Mouse (Mus musculus) heart, embryonic 14.5 days (tissue): ENCODE measurements at regions not wholly inside any gene's neighbourhood (a gene's known extent, or its start where the extent isn't known, plus 50 kb on each side); places are given as distances from the start of the nearest gene placed in this dataset.

Experiments used
- ATAC-seq: fragments of 200-750 bp; cut with Nextera tagmentation; 2 replicates; pipeline ENCODE4 v1.8.0; 2017; ENCODE audit warnings: low read depth, moderate TSS enrichment; ENCODE audit not compliant: insufficient number of reproducible peaks, insufficient read depth, low FRiP score
- H3K27ac ChIP-seq, 2 experiments: fragments of 200-500 bp in 1 of 2; fragments of 300-500 bp in 1 of 2; sonication (generic) in 1 of 2; replicated peaks in 1 of 2; 2 replicates each; pipeline ENCODE4 v1.5.1; 2012 to 2014; ENCODE audit warnings: low read depth in 2 of 2, low read length in 2 of 2, control low read depth in 1 of 2, mild to moderate bottlenecking in 1 of 2, mixed read lengths in 1 of 2; ENCODE audit not compliant: control insufficient read depth in 1 of 2, insufficient read depth in 1 of 2
- H3K27me3 ChIP-seq: fragments of 300-500 bp; sonication (generic); 2 replicates; pipeline ENCODE4 v1.6.1; 2014; ENCODE audit warnings: mild to moderate bottlenecking, low read length, control low read depth; ENCODE audit not compliant: control insufficient read depth, insufficient read depth
- H3K36me3 ChIP-seq: fragments of 300-500 bp; sonication (generic); 2 replicates; pipeline ENCODE4 v1.6.1; 2014; ENCODE audit warnings: mild to moderate bottlenecking, control low read depth, low read length, mixed read lengths; ENCODE audit not compliant: control insufficient read depth, insufficient read depth
- H3K4me1 ChIP-seq, 2 experiments: fragments of 200-500 bp in 1 of 2; fragments of 300-500 bp in 1 of 2; sonication (generic) in 1 of 2; 2 replicates each; pipeline ENCODE4 v1.6.1; 2012 to 2014; ENCODE audit warnings: low read length in 2 of 2, control low read depth in 1 of 2, mixed read lengths in 1 of 2; ENCODE audit not compliant: control insufficient read depth in 2 of 2, insufficient read depth in 2 of 2
- H3K4me2 ChIP-seq: fragments of 300-500 bp; sonication (generic); 2 replicates; pipeline ENCODE4 v1.6.1; 2014; ENCODE audit warnings: mild to moderate bottlenecking, low read length
- H3K4me3 ChIP-seq, 2 experiments: fragments of 200-500 bp in 1 of 2; fragments of 300-500 bp in 1 of 2; sonication (generic) in 1 of 2; 2 replicates each; pipeline ENCODE4 v1.5.1; 2012 to 2014; ENCODE audit warnings: low read length in 2 of 2, mild to moderate bottlenecking in 2 of 2, control low read depth in 1 of 2, low read depth in 1 of 2, moderate library complexity in 1 of 2; ENCODE audit not compliant: control insufficient read depth in 1 of 2, insufficient read depth in 1 of 2
- H3K9ac ChIP-seq: fragments of 300-500 bp; sonication (generic); 2 replicates; pipeline ENCODE4 v1.6.1; 2014; ENCODE audit warnings: mild to moderate bottlenecking, low read length
- H3K9me3 ChIP-seq: fragments of 300-500 bp; sonication (generic); 2 replicates; pipeline ENCODE4 v1.6.1; 2016; ENCODE audit warnings: low read length, control low read depth; ENCODE audit not compliant: control insufficient read depth
- WGBS: fragments of 180-500 bp; shearing (Covaris S2); extraction: QIAGEN DNeasy Blood & Tissue Kit; methylation state at CpG from one replicate; pipeline ENCODE4 v1.1.7; 2014; 5-methylcytosine and 5-hydroxymethylcytosine counted together

DNA sequence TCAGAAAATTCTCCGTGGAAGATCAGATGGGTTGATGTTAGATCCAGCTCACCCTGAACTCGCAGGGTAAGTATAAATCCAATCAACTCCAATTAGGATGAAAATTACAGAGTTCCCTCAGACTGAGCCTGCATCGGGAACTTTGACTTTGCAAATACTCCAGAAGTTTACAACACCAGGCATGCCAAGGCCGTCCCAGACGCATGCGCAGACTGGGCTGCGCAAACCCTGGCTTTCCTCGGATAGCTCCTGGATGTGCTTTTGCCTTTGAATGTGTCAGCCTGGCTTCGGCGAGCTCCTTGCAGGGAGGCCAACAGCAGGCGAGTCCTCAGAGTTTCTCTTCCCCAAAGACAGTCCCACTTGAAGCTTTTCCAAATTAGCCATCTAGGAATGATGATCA lies 127.6 kb upstream of the Tbx3 start:
- H3K4me1 ChIP-seq: no peaks in the 10 kb centered on the region
- ATAC-seq: no peak
- WGBS: 82% methylated on average over 11 of the region's 11 CpGs

GRCm38 (mm10) chr5:119543716-119544115 lies 126.8 kb upstream of the Tbx3 start:
- no peaks in the 10 kb centered on the region for H3K36me3 ChIP-seq
- H3K4me1 ChIP-seq: no peaks in the 10 kb centered on the region
- H3K4me3 ChIP-seq: no peak overlapping the region
- no peaks in the 10 kb centered on the region for H3K9me3 ChIP-seq
- no peak overlapping the region for H3K27ac ChIP-seq
- no peak overlapping the region for H3K9ac ChIP-seq
- ATAC-seq: no peak
- peaks cover 13% of the 10 kb centered on the region for H3K27me3 ChIP-seq
- H3K4me2 ChIP-seq: no peak overlapping the region
- 76% methylated on average over 6 of the region's 6 CpGs for WGBS

More for the DNA sequence above, 127.6 kb upstream of the Tbx3 start:
- Histone ChIP-seq H3K36me3 (no peaks in the 10 kb centered on the region), H3K9ac (no peak overlapping the region), H3K4me3 (no peak overlapping the region), H3K27ac (no peak overlapping the region), H3K27me3 (peaks cover 11% of the 10 kb centered on the region; the same call in 1 of the 2 replicates), H3K9me3 (no peaks in the 10 kb centered on the region), H3K4me2 (no peak overlapping the region)

- no peaks in the 10 kb centered on the region for H3K36me3 ChIP-seq
- no peak for ATAC-seq
- H3K9ac ChIP-seq: no peak overlapping the region
- H3K9me3 ChIP-seq: no peaks in the 10 kb centered on the region
- WGBS: 40% methylated on average over 11 of the region's 11 CpGs
- H3K4me1 ChIP-seq: no peaks in the 10 kb centered on the region
- H3K4me2 ChIP-seq: 0 out of 2 replicates have a peak overlapping the region, but pooled peaks have one; percentile 0
- H3K27me3 ChIP-seq: peaks cover 16% of the 10 kb centered on the region
- no peak overlapping the region for H3K27ac ChIP-seq
- no peak overlapping the region for H3K4me3 ChIP-seq
Observed at GRCm38 (mm10) chr5:119544681-119545080, 125.8 kb upstream of the Tbx3 start.

DNA sequence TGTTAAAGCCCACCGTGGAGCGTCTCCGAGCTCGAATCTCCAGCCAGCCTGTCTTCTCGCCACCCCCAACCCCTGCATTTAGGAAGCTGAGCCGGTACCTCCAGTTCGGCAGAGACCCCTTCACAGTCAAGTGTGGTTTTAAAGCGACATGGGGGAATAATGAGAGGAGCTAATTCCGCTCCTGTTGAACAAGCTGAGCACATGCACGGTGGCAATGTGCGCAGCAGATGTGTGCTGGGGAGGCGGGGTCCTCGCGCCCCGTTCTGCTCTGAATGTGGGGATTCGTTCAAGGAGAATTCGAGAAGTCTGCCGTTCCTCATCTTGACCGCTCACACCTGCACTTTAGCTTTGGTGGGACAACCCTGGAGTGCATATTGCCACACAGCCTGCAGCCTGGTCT lies 123.4 kb upstream of the Tbx3 start:
- Histone ChIP-seq H3K4me1 (no peaks in the 10 kb centered on the region; a peak in 1 of 4 replicates), H3K9ac (no peak overlapping the region), H3K36me3 (no peaks in the 10 kb centered on the region), H3K9me3 (no peaks in the 10 kb centered on the region), H3K27me3 (peaks cover 16% of the 10 kb centered on the region), H3K27ac (no peak overlapping the region), H3K4me2 (no peak overlapping the region), H3K4me3 (no peak overlapping the region)
- no peak for ATAC-seq
- WGBS: 71% methylated on average over 19 of the region's 19 CpGs

GRCm38 (mm10) chr5:119550916-119551315 lies 119.6 kb upstream of the Tbx3 start:
- Histone ChIP-seq H3K9me3 (0 out of 2 replicates have a peak, but pooled peaks cover 4% of the 10 kb centered on the region), H3K36me3 (no peaks in the 10 kb centered on the region), H3K4me1 (no peaks in the 10 kb centered on the region; a peak in 1 of 4 replicates), H3K27me3 (peaks cover 16% of the 10 kb centered on the region), H3K4me2 (no peak overlapping the region), H3K9ac (no peak overlapping the region), H3K4me3 (no peak overlapping the region), H3K27ac (no peak overlapping the region)
- ATAC-seq: no peak
- 52% methylated on average over 6 of the region's 6 CpGs for WGBS

- Histone ChIP-seq H3K4me3 (no peak overlapping the region), H3K9me3 (0 out of 2 replicates have a peak, but pooled peaks cover 4% of the 10 kb centered on the region), H3K4me1 (no peaks in the 10 kb centered on the region; a peak in 1 of 4 replicates), H3K27ac (no peak overlapping the region), H3K4me2 (no peak overlapping the region), H3K36me3 (no peaks in the 10 kb centered on the region), H3K9ac (no peak overlapping the region), H3K27me3 (peaks cover 5% of the 10 kb centered on the region; the same call in 1 of the 2 replicates)
- WGBS: 67% methylated on average over 5 of the region's 5 CpGs
- ATAC-seq: no peak
Observed at GRCm38 (mm10) chr5:119553469-119553868, 117.0 kb upstream of the Tbx3 start.

GRCm38 (mm10) chr5:119557071-119557470 lies 113.4 kb upstream of the Tbx3 start:
- Histone ChIP-seq H3K9ac (no peak overlapping the region), H3K27ac (no peak overlapping the region), H3K4me1 (no peaks in the 10 kb centered on the region), H3K4me3 (no peak overlapping the region), H3K4me2 (no peak overlapping the region), H3K9me3 (0 out of 2 replicates have a peak, but pooled peaks cover 4% of the 10 kb centered on the region), H3K36me3 (no peaks in the 10 kb centered on the region), H3K27me3 (no peaks in the 10 kb centered on the region)
- WGBS: 79% methylated on average over 5 of the region's 5 CpGs
- ATAC-seq: no peak

DNA sequence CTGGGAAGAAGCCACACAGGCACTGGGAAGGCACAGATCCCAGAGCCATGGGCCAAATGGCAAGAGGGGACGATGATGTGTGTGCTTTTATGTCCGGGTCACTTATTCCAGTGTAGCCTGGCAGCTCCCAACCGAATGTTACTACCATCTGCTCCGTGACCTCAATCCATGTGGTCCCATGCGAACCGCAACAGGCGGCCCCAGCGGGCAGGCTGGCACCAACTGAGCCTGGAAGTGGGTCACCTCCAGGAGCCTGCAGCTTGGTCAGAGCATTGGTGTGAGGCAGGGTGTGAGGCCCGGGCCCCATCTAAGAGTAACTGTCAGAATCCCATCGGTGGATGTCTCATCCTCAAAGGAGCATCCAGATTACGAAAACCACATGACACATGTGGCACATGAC lies 110.8 kb upstream of the Tbx3 start:
- no peak overlapping the region for H3K4me3 ChIP-seq
- H3K9ac ChIP-seq: no peak overlapping the region
- WGBS: 96% methylated on average over 11 of the region's 11 CpGs
- H3K36me3 ChIP-seq: no peaks in the 10 kb centered on the region
- H3K27me3 ChIP-seq: peaks cover 15% of the 10 kb centered on the region; the same call in 1 of the 2 replicates
- H3K4me2 ChIP-seq: no peak overlapping the region
- no peaks in the 10 kb centered on the region for H3K9me3 ChIP-seq
- H3K4me1 ChIP-seq: peaks cover 9 to 12% of the 10 kb centered on the region in 2 experiments
- no peak overlapping the region for H3K27ac ChIP-seq
- no peak for ATAC-seq
